Mouse (Mus musculus) MEL (cell line): ENCODE measurements at regions not wholly inside any gene's neighbourhood (a gene's known extent, or its start where the extent isn't known, plus 50 kb on each side); places are given as distances from the start of the nearest gene placed in this dataset.

Experiments
- DNase-seq: peaks from one replicate; pipeline ENCODE4 v3.0.0; 2011; ENCODE audit warnings: low read depth, low spot score
- H3K27ac ChIP-seq: 2 replicates; pipeline ENCODE4 v1.5.1; 2012; ENCODE audit warnings: low read depth, mild to moderate bottlenecking, control low read depth, low read length, moderate library complexity; ENCODE audit not compliant: control insufficient read depth
- H3K27me3 ChIP-seq, 2 experiments: fragments of 150-350 bp in 1 of 2; sonication (generic) in 1 of 2; 2 replicates each; pipeline ENCODE4 v1.6.1; 2012; ENCODE audit warnings: low read length in 2 of 2, mild to moderate bottlenecking in 2 of 2, improper control_type of control experiment in 1 of 2, moderate library complexity in 1 of 2; ENCODE audit not compliant: insufficient read depth in 2 of 2, control insufficient read depth in 1 of 2
- H3K36me3 ChIP-seq, 2 experiments: 2 replicates each; pipeline ENCODE4 v1.6.1; 2012 to 2014; ENCODE audit warnings: low read length in 2 of 2, improper control_type of control experiment in 1 of 2, inconsistent platforms in 1 of 2, mild to moderate bottlenecking in 1 of 2; ENCODE audit not compliant: insufficient read depth in 2 of 2, control insufficient read depth in 1 of 2
- H3K4me1 ChIP-seq, 2 experiments: fragments of 150-350 bp in 1 of 2; sonication (generic) in 1 of 2; 2 replicates each; pipeline ENCODE4 v1.6.1; 2012; ENCODE audit warnings: low read length in 2 of 2, improper control_type of control experiment in 1 of 2, mild to moderate bottlenecking in 1 of 2; ENCODE audit not compliant: insufficient read depth in 2 of 2, control insufficient read depth in 1 of 2
- H3K4me3 ChIP-seq, 2 experiments: fragments of 150-350 bp in 1 of 2; sonication (generic) in 1 of 2; 2 replicates each; pipeline ENCODE4 v1.5.1; 2012; ENCODE audit warnings: low read depth in 2 of 2, low read length in 2 of 2, mild to moderate bottlenecking in 2 of 2, moderate library complexity in 2 of 2, control low read depth in 1 of 2, improper control_type of control experiment in 1 of 2; ENCODE audit not compliant: control insufficient read depth in 1 of 2, insufficient read depth in 1 of 2
- H3K79me2 ChIP-seq: 2 replicates; pipeline ENCODE4 v1.6.1; 2012; ENCODE audit warnings: mild to moderate bottlenecking, low read length, moderate library complexity; ENCODE audit not compliant: control insufficient read depth, poor library complexity, insufficient read depth
- H3K9ac ChIP-seq: 2 replicates; pipeline ENCODE4 v1.6.1; 2012; ENCODE audit warnings: low read depth, mild to moderate bottlenecking, control low read depth, low read length, moderate library complexity; ENCODE audit not compliant: control insufficient read depth, poor library complexity, severe bottlenecking
- H3K9me3 ChIP-seq: fragments of 150-350 bp; sonication (generic); replicated peaks from 2 replicates; pipeline ENCODE4 v1.6.1; 2012; ENCODE audit warnings: mild to moderate bottlenecking, low read length, improper control_type of control experiment, moderate library complexity; ENCODE audit not compliant: insufficient read depth
- CHD2 ChIP-seq: IDR thresholded peaks from 2 replicates; pipeline ENCODE4 v1.6.1; 2011; ENCODE audit warnings: low read length, improper control_type of control experiment
- E2F4 ChIP-seq: IDR thresholded peaks from 2 replicates; pipeline ENCODE4 v1.6.1; 2011; ENCODE audit warnings: low read depth, low read length, improper control_type of control experiment, borderline replicate concordance
- EP300 ChIP-seq, 2 experiments: IDR thresholded peaks; 2 replicates each; pipeline ENCODE4 v1.6.1; 2011; ENCODE audit warnings: improper control_type of control experiment in 2 of 2, low read length in 2 of 2, low read depth in 1 of 2, mild to moderate bottlenecking in 1 of 2
- GABPA ChIP-seq: IDR thresholded peaks from 2 replicates; pipeline ENCODE4 v1.6.1; 2012; ENCODE audit warnings: low read depth, mild to moderate bottlenecking, inconsistent platforms, low read length, improper control_type of control experiment, moderate library complexity
- GATA1 ChIP-seq: IDR thresholded peaks from 2 replicates; pipeline ENCODE4 v1.6.1; 2011; ENCODE audit warnings: low read depth, low read length, improper control_type of control experiment
- JUND ChIP-seq: IDR thresholded peaks from 2 replicates; pipeline ENCODE4 v1.6.1; 2011; ENCODE audit warnings: low read depth, mild to moderate bottlenecking, improper control_type of control experiment, low read length
- MAZ ChIP-seq: IDR thresholded peaks from 2 replicates; pipeline ENCODE4 v1.6.1; 2012; ENCODE audit warnings: low read depth, mild to moderate bottlenecking, inconsistent platforms, low read length, improper control_type of control experiment
- MYB ChIP-seq: IDR thresholded peaks from 2 replicates; pipeline ENCODE4 v1.6.1; 2011; ENCODE audit warnings: mild to moderate bottlenecking, low read depth, low read length, improper control_type of control experiment
- POLR2AphosphoS5 ChIP-seq: IDR thresholded peaks from 2 replicates; pipeline ENCODE4 v1.6.1; 2012; ENCODE audit warnings: low read depth, borderline replicate concordance, mild to moderate bottlenecking, inconsistent platforms, low read length, moderate library complexity, mixed read lengths
- SMC3 ChIP-seq: IDR thresholded peaks from 2 replicates; pipeline ENCODE4 v1.6.1; 2011; ENCODE audit warnings: low read depth, low read length, improper control_type of control experiment
- TAL1 ChIP-seq: IDR thresholded peaks from 2 replicates; pipeline ENCODE4 v1.6.1; 2012; ENCODE audit warnings: mild to moderate bottlenecking, inconsistent platforms, low read length, moderate library complexity, mixed read lengths
- UBTF ChIP-seq: IDR thresholded peaks from 2 replicates; pipeline ENCODE4 v1.6.1; 2012; ENCODE audit warnings: low read depth, mild to moderate bottlenecking, inconsistent platforms, low read length, improper control_type of control experiment, moderate library complexity, borderline replicate concordance; ENCODE audit not compliant: insufficient read depth
- USF2 ChIP-seq, 2 experiments: IDR thresholded peaks; 2 replicates each; pipeline ENCODE4 v1.6.1; 2011 to 2012; ENCODE audit warnings: improper control_type of control experiment in 2 of 2, low read length in 2 of 2, borderline replicate concordance in 1 of 2, inconsistent platforms in 1 of 2, low read depth in 1 of 2, mild to moderate bottlenecking in 1 of 2; ENCODE audit not compliant: insufficient read depth in 1 of 2
- ZKSCAN1 ChIP-seq: IDR thresholded peaks from 2 replicates; pipeline ENCODE4 v1.6.1; 2012; ENCODE audit warnings: low read depth, mild to moderate bottlenecking, inconsistent platforms, low read length, improper control_type of control experiment, moderate library complexity

DNA sequence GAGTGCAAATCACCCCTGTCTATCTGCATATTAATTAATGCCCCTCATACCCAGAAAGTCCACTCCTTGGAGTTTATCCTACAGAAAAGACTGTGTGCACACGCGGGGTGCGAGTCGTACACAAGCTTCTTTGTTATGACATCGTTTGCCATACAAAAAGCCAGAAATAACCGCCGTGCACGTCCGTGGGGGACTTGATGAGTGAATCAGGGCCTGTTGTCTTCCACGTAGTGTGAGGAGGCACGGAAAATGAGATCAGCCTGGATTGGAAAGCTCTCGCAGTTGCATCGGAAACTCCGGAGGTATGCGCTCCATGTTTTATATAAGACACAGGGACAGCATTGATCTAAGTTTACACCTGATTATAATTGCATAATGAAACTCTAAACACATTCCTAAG lies 120.3 kb downstream of the Etnk1 start:
- Histone ChIP-seq H3K79me2 (no peaks in the 10 kb centered on the region), H3K36me3 (no peaks in the 10 kb centered on the region), H3K9ac (no peak overlapping the region), H3K9me3 (no peaks in the 10 kb centered on the region), H3K27me3 (no peaks in the 10 kb centered on the region), H3K27ac (no peak overlapping the region), H3K4me3 (no peak overlapping the region), H3K4me1 (no peaks in the 10 kb centered on the region)
- TF ChIP-seq JUND: no peak
- no peak for DNase-seq

DNA sequence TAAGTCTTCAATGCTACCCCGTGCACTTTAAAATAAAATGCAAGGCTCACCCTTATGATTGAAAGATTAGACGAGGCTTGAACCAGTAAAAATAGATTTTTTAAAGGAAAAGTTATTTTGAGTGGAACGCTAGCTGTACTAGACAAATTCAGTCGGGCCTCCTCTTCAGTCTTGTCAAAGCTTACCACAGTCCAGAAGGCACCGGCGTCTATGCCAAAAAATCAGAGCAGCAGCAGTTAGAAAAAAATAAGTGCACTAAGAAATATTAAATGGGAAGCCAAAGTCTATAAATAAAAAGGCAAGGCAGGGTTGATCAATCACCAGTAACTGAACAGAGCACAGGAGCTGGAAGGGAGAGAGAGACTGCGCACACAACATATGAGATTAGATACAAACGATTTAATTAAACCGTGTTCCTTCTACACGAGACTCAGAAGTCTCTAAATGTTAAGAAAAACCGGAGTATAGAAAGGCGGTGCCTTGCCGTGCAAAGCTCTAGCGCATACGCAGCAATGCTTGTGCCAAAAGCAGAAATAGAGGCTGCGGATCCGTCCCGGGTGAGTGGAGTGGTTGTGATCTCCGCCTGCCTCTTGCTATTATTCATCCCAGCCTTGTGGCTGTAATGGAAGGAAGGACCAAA lies 121.6 kb downstream of the Etnk1 start:
- TF ChIP-seq USF2 (IDR thresholded peaks at IDR 0.05; ENCODE audit: borderline replicate concordance in 1 of 2, insufficient read depth in 1 of 2, low read depth in 1 of 2, low read length in 2 of 2) (no peak), TAL1 (no peak), E2F4 (no peak), GATA1 (no peak), SMC3 (no peak), GABPA (no peak)
- no peak for DNase-seq
- no peak overlapping the region for H3K4me3 ChIP-seq
- no peaks in the 10 kb centered on the region for H3K79me2 ChIP-seq
- no peaks in the 10 kb centered on the region for H3K4me1 ChIP-seq
- H3K27ac ChIP-seq: no peak overlapping the region
- H3K9me3 ChIP-seq: no peaks in the 10 kb centered on the region
- no peaks in the 10 kb centered on the region for H3K27me3 ChIP-seq
- H3K9ac ChIP-seq: no peak overlapping the region
- H3K36me3 ChIP-seq: no peaks in the 10 kb centered on the region

DNA sequence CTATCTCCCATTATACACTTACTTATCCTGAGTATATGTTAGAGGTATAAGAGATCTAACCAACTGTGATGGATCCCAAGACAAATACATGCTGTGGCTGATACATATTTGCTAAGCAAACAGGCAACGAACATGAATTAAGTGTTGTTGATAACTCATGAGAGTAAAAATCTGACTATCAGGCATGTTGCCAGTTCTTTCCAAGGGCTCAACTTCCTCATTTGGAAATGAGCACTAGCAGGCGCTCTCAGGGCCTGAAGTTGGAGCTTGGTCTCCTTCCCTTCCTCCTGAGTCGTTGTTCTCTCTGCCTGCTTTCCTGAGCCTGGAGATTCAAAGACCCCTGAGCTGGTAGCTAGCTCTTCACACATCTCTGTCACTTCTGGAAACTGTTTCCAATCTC lies 126.6 kb downstream of the Etnk1 start:
- TF ChIP-seq CHD2: no peak
- TF ChIP-seq EP300 (IDR thresholded peaks at IDR 0.05; ENCODE audit: low read depth in 1 of 2, low read length in 2 of 2): peak in 1 of 2 experiments; percentile 33; a peak in 1 of 4 replicates
- no peak for TF ChIP-seq UBTF
- TF ChIP-seq MAZ: no peak
- TF ChIP-seq ZKSCAN1: no peak
- no peak for TF ChIP-seq TAL1
- no peak for TF ChIP-seq MYB
- no peak for TF ChIP-seq POLR2AphosphoS5
- Histone ChIP-seq H3K79me2 (no peaks in the 10 kb centered on the region), H3K36me3 (no peaks in the 10 kb centered on the region), H3K4me3 (no peak overlapping the region), H3K9me3 (no peaks in the 10 kb centered on the region), H3K27me3 (no peaks in the 10 kb centered on the region), H3K4me1 (no peaks in the 10 kb centered on the region), H3K27ac (no peak overlapping the region), H3K9ac (no peak overlapping the region)
- DNase-seq: peak; percentile 56
